8 mouse cellular contexts compared by ENCODE assay signal in the genomic region with DNA sequence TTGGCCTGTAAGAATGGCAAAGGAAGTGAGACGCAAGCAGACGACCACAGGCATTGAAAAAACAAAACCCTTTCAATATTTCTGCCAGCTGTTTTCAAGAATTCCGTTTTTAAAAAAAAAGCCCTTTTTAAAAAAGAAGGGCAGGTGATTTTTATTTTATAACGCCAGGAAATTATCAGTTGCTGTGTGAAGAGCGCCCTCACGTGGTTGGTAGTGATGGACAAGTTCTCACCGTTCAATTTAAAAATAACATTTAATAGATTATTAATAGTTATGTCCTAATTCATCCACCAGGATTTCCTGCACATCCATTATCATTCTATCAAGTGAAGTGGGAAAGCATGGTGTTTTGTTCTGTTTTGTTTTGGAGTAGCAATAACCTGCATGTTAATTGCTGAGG. TPM values are rescaled to one million over a fixed set of nuclear protein-coding genes. Genes with fewer than 3 reads are reported as not detected.
DNase-seq lines count a peak whose midpoint lies in the region; ATAC-seq and TF ChIP-seq lines count a peak whose summit lies in the region.

No protein-coding gene starts in this region.

- no peak overlapping the region for H3K9ac ChIP-seq in lung, embryonic 14.5 days
- peak overlapping the region; percentile 74 for H3K9ac ChIP-seq in neural tube, embryonic 15.5 days (replicated peaks)

- no peaks in the 10 kb centered on the region for H3K36me3 ChIP-seq in lung, embryonic 14.5 days (ENCODE audit: insufficient read depth)
- no peaks in the 10 kb centered on the region for H3K36me3 ChIP-seq in neural tube, embryonic 15.5 days
- H3K36me3 ChIP-seq in thymus, adult 2 months (ENCODE audit: control insufficient read depth, insufficient read depth, low read length), result no peaks in the 10 kb centered on the region

- no peak for TF ChIP-seq POLR2A in cortical plate, adult 2 months (IDR thresholded peaks at IDR 0.05; ENCODE audit: extremely low read depth, insufficient read depth, low read length)
- no peak for TF ChIP-seq POLR2A in thymus, adult 2 months (IDR thresholded peaks at IDR 0.05; ENCODE audit: control insufficient read depth, extremely low read depth, insufficient read depth, low read length, poor library complexity)

- peaks cover 39% of the 10 kb centered on the region for H3K27me3 ChIP-seq in lung, embryonic 14.5 days (ENCODE audit: insufficient read depth, low read length)
- no peaks in the 10 kb centered on the region for H3K27me3 ChIP-seq in neural tube, embryonic 15.5 days (replicated peaks)
- no peaks in the 10 kb centered on the region for H3K27me3 ChIP-seq in thymus, adult 2 months (ENCODE audit: control insufficient read depth, insufficient read depth, low read length)

- no peaks in the 10 kb centered on the region for H3K9me3 ChIP-seq in lung, embryonic 14.5 days (ENCODE audit: low read depth, low read length)
- no peaks in the 10 kb centered on the region for H3K9me3 ChIP-seq in neural tube, embryonic 15.5 days (replicated peaks)

- H3K4me2 ChIP-seq in lung, embryonic 14.5 days, result no peak overlapping the region
- peak overlapping the region; percentile 62 for H3K4me2 ChIP-seq in neural tube, embryonic 15.5 days

- DNase-seq in lung, embryonic 14.5 days, result peak; percentile 69
- DNase-seq in lung, postnatal 36 days, result no peak
- DNase-seq in layer of hippocampus, adult 9-11 months, result peak; percentile 50
- no peak for DNase-seq in thymus, adult 2 months
- DNase-seq in gastrocnemius, adult 8-10 months (ENCODE audit: low spot score in 2 of 2), result no peak

- no peak overlapping the region for H3K27ac ChIP-seq in lung, embryonic 14.5 days (ENCODE audit: low read depth)
- H3K27ac ChIP-seq in cortical plate, adult 2 months (ENCODE audit: insufficient read depth, low read length), result peak overlapping the region; percentile 36; the same call in 1 of the 2 replicates
- H3K27ac ChIP-seq in neural tube, embryonic 15.5 days (replicated peaks), result no peak overlapping the region
- no peak overlapping the region for H3K27ac ChIP-seq in thymus, adult 2 months (ENCODE audit: control insufficient read depth, insufficient read depth, low read length)

- peak; percentile 56 for TF ChIP-seq CTCF in lung, embryonic 14.5 days (IDR thresholded peaks at IDR 0.05; ENCODE audit: low read depth)
- peak; percentile 36; the same call in 1 of the 2 replicates for TF ChIP-seq CTCF in cortical plate, adult 2 months (IDR thresholded peaks at IDR 0.05; ENCODE audit: extremely low read depth, insufficient read depth, low read length)
- TF ChIP-seq CTCF in thymus, adult 2 months (IDR thresholded peaks at IDR 0.05; ENCODE audit: borderline replicate concordance, control insufficient read depth, extremely low read depth, insufficient read depth, low read length, poor library complexity), result no peak

- WGBS in lung, embryonic 14.5 days, result 12% methylated on average over 7 of the region's 7 CpGs
- 10% methylated on average over 7 of the region's 7 CpGs for WGBS in neural tube, embryonic 15.5 days
- 15% methylated on average over 7 of the region's 7 CpGs for WGBS in thymus, adult 2 months

- H3K4me1 ChIP-seq in lung, embryonic 14.5 days (ENCODE audit: insufficient read depth), result no peaks in the 10 kb centered on the region
- peaks cover 1% of the 10 kb centered on the region; the same call in 1 of the 2 replicates for H3K4me1 ChIP-seq in cortical plate, adult 2 months (ENCODE audit: control insufficient read depth, insufficient read depth, low read length)
- peaks cover 41% of the 10 kb centered on the region for H3K4me1 ChIP-seq in neural tube, embryonic 15.5 days
- H3K4me1 ChIP-seq in thymus, adult 2 months (replicated peaks; ENCODE audit: control insufficient read depth, insufficient read depth, low read length), result no peaks in the 10 kb centered on the region

- no peak overlapping the region for H3K4me3 ChIP-seq in lung, embryonic 14.5 days (ENCODE audit: low read depth, low read length)
- peak overlapping the region; percentile 96 for H3K4me3 ChIP-seq in cortical plate, adult 2 months (ENCODE audit: insufficient read depth, low read length)
- H3K4me3 ChIP-seq in neural tube, embryonic 15.5 days (replicated peaks), result peak overlapping the region; percentile 56
- H3K4me3 ChIP-seq in thymus, adult 2 months (ENCODE audit: control insufficient read depth, insufficient read depth, low read length), result no peak overlapping the region

- ATAC-seq in lung, embryonic 14.5 days (ENCODE audit: insufficient read depth), result no peak
- no peak for ATAC-seq in neural tube, embryonic 15.5 days (ENCODE audit: low FRiP score)
- ATAC-seq in inflammation-experienced regulatory T-cells, adult 6 months, result no peak

RNA-seq across cellular contexts. Expression of a gene that starts 2.7 kb away (rescaled TPM):
- 0.50 and 0.74 TPM in 2 replicates for polyA plus RNA-seq in lung, embryonic 14.5 days (2014; fragmentation: Nextera tagmentation; extraction: Ambion mirVana)
- 54.2 and 56.8 TPM in 2 replicates for polyA plus RNA-seq in cortical plate, adult 2 months (2012; rRNA removed)
- 40.6 and 49.9 TPM in 2 replicates for polyA plus RNA-seq in neural tube, embryonic 15.5 days (2015; fragmentation: Nextera tagmentation; extraction: Ambion mirVana)
- 0.03 and 0.05 TPM in 2 replicates for polyA plus RNA-seq in thymus, adult 2 months (2012; rRNA removed)
- not detected for total RNA-seq in gastrocnemius, adult 8-10 months (2022)
- polyA plus RNA-seq in inflammation-experienced regulatory T-cells, adult 6 months (2017; shearing (Covaris generic)), result under 1 TPM; 0.12 to 0.23 (median 0.15) TPM

Comparison
In these comparisons a context has a peak if more than half of its experiments do, and no peak if none do; other contexts are left out.
1. DNase-seq: peak in lung, embryonic 14.5 days (single experiment) and layer of hippocampus, adult 9-11 months (single experiment); none in lung, postnatal 36 days (single experiment), thymus, adult 2 months (single experiment) and gastrocnemius, adult 8-10 months (0 of 2).
2. H3K4me3 ChIP-seq: peak in cortical plate, adult 2 months (single experiment) and neural tube, embryonic 15.5 days (single experiment); none in lung, embryonic 14.5 days (single experiment) and thymus, adult 2 months (single experiment).
3. RNA of a gene that starts 2.7 kb away (polyA plus RNA-seq): 54.2 to 56.8 TPM in cortical plate, adult 2 months and 40.6 to 49.9 TPM in neural tube, embryonic 15.5 days; 0.50 to 0.74 TPM in lung, embryonic 14.5 days, 0.12 to 0.23 TPM in inflammation-experienced regulatory T-cells, adult 6 months and 0.03 to 0.05 TPM in thymus, adult 2 months; every median in the first group is over 10 times any median in the second.